Mouse (Mus musculus): ENCODE results near the gene Arid1b.
A peak's percentile ranks its signal among the peaks of the same experiment; 100 is the strongest.

Arid1b gene

GRCm38 (mm10) chr17:5254717-5255617, 260.8 kb downstream of the Arid1b start:
- DNase-seq, result no peak

GRCm38 (mm10) chr17:5255618-5255933, 261.4 kb downstream of the Arid1b start:
- no peak for DNase-seq

GRCm38 (mm10) chr17:5258978-5259377, 264.8 kb downstream of the Arid1b start:
- no peak for DNase-seq

GRCm38 (mm10) chr17:5261131-5261651, 267.1 kb downstream of the Arid1b start:
- DNase-seq, result peak; percentile 76

- no peak for DNase-seq
Measured at GRCm38 (mm10) chr17:5261874-5262605, 267.9 kb downstream of the Arid1b start.

- no peak for DNase-seq
Measured at GRCm38 (mm10) chr17:5262788-5263187, 268.7 kb downstream of the Arid1b start.

GRCm38 (mm10) chr17:5264783-5265182, 270.7 kb downstream of the Arid1b start:
- peak; percentile 66 for DNase-seq

- no peak for DNase-seq
Measured at GRCm38 (mm10) chr17:5265615-5266014, 271.5 kb downstream of the Arid1b start.

GRCm38 (mm10) chr17:5267747-5268146, 273.6 kb downstream of the Arid1b start:
- no peak for DNase-seq

GRCm38 (mm10) chr17:5269302-5269701, 275.2 kb downstream of the Arid1b start:
- DNase-seq, result no peak

GRCm38 (mm10) chr17:5269774-5270173, 275.6 kb downstream of the Arid1b start:
- no peak for DNase-seq

- no peak for DNase-seq
Measured at GRCm38 (mm10) chr17:5270823-5271222, 276.7 kb downstream of the Arid1b start.

- DNase-seq, result no peak
Measured at GRCm38 (mm10) chr17:5273118-5273517, 279.0 kb downstream of the Arid1b start.

- DNase-seq, result peak; percentile 38
Measured at GRCm38 (mm10) chr17:5273685-5274084, 279.6 kb downstream of the Arid1b start.

GRCm38 (mm10) chr17:5274429-5274828, 280.3 kb downstream of the Arid1b start:
- no peak for DNase-seq

- no peak for DNase-seq
Measured at GRCm38 (mm10) chr17:5275749-5276148, 281.6 kb downstream of the Arid1b start.

GRCm38 (mm10) chr17:5277137-5277871, 283.2 kb downstream of the Arid1b start:
- no peak for DNase-seq

GRCm38 (mm10) chr17:5280499-5281053, 286.4 kb downstream of the Arid1b start:
- no peak for DNase-seq

- DNase-seq, result peak; percentile 22
Measured at GRCm38 (mm10) chr17:5284783-5285182, 290.7 kb downstream of the Arid1b start.

GRCm38 (mm10) chr17:5285877-5286440, 291.8 kb downstream of the Arid1b start:
- DNase-seq, result peak; percentile 16

GRCm38 (mm10) chr17:5286571-5287209, 292.6 kb downstream of the Arid1b start:
- DNase-seq, result peak; percentile 21

- no peak for DNase-seq
Measured at GRCm38 (mm10) chr17:5287210-5287591, 293.1 kb downstream of the Arid1b start.
